Mouse (Mus musculus): ENCODE results near the gene Gm17571.

DNA sequence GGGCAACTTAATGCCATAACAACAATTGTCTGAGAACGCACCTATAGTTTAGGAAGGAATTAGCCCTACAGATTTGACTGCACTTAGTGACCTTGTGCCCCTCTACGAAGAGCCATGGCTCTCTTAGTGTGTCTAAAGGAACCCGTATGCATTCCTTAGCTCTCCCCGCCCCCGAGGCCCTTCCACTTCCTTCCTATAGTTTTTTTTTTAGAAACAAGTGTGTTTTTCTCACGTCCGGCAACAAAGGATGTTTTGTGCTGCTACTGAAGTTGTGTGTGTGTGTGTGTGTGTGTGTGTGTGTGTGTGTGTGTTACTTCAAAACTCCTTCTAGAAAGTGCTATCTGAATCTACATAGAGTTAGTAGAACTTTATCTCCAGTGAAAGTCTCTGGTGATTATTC, 23.5 kb upstream of the Gm17571 start:
- TF ChIP-seq EP300 (IDR thresholded peaks at IDR 0.05; ENCODE audit: low read depth): no peak
- no peak for TF ChIP-seq CTCF (IDR thresholded peaks at IDR 0.05; ENCODE audit: low read depth)
